Mouse (Mus musculus) liver, adult 2 months (tissue): Measurements from ENCODE around the gene Sdc3. TPM values are rescaled to one million over a fixed set of nuclear protein-coding genes. Genes with fewer than 3 reads are reported as not detected.

Experiments
- DNase-seq: peaks from one replicate; pipeline ENCODE4 v3.0.0-alpha.2; 2011; ENCODE audit warnings: low read depth, low spot score; ENCODE audit errors: extremely low read depth
- H3K27ac ChIP-seq: fragments of 200-500 bp; replicated peaks from 2 replicates; pipeline ENCODE4 v1.5.1; 2012; ENCODE audit warnings: low read depth, mild to moderate bottlenecking, control low read depth, inconsistent platforms, low read length; ENCODE audit not compliant: insufficient read depth
- H3K27me3 ChIP-seq: fragments of 200-500 bp; 2 replicates; pipeline ENCODE4 v1.6.1; 2012; ENCODE audit warnings: mild to moderate bottlenecking, moderate library complexity, low read length, inconsistent platforms; ENCODE audit not compliant: control insufficient read depth, insufficient read depth
- H3K36me3 ChIP-seq: fragments of 200-500 bp; 2 replicates; pipeline ENCODE4 v1.6.1; 2012; ENCODE audit warnings: low read length, inconsistent platforms; ENCODE audit not compliant: control insufficient read depth, insufficient read depth
- H3K4me1 ChIP-seq: fragments of 200-500 bp; 2 replicates; pipeline ENCODE4 v1.6.1; 2011; ENCODE audit warnings: low read length; ENCODE audit not compliant: control insufficient read depth, insufficient read depth
- H3K4me3 ChIP-seq: fragments of 200-500 bp; 2 replicates; pipeline ENCODE4 v1.5.1; 2011; ENCODE audit warnings: low read depth, mild to moderate bottlenecking, control low read depth, low read length, moderate library complexity; ENCODE audit not compliant: insufficient read depth
- H3K79me2 ChIP-seq: fragments of 200-500 bp; 2 replicates; pipeline ENCODE4 v1.6.1; 2012; ENCODE audit warnings: inconsistent platforms, mild to moderate bottlenecking, low read length, moderate library complexity; ENCODE audit not compliant: control insufficient read depth, insufficient read depth
- H3K9ac ChIP-seq: fragments of 200-500 bp; 2 replicates; pipeline ENCODE4 v1.6.1; 2012; ENCODE audit warnings: low read depth, mild to moderate bottlenecking, control low read depth, inconsistent platforms, low read length
- CTCF ChIP-seq: fragments of 200-500 bp; IDR thresholded peaks from 2 replicates; pipeline ENCODE4 v1.5.1; 2011; ENCODE audit warnings: low read depth, low read length, control low read depth
- POLR2A ChIP-seq: fragments of 200-500 bp; IDR thresholded peaks from 2 replicates; pipeline ENCODE4 v1.6.1; 2011; ENCODE audit warnings: low read length, control low read depth; ENCODE audit not compliant: insufficient read depth; ENCODE audit errors: extremely low read depth
- WGBS: fragments of 180-500 bp; shearing (Covaris S2); methylation state at CpG from one replicate; pipeline ENCODE4 v1.1.7; 2018; 5-methylcytosine and 5-hydroxymethylcytosine counted together
- polyA plus RNA-seq: library from polyadenylated mRNA; depleted of rRNA; stranded (reverse); fragments of >200 nt; gene quantifications from 2 replicates; pipeline ENCODE4 v1.2.3, GENCODE M21; 2012
- total RNA-seq: library from RNA; depleted of rRNA; stranded (reverse); fragments of >200 nt; gene quantifications from 2 replicates; pipeline ENCODE4 v1.2.3, GENCODE M21; 2014

Gene Sdc3
- total and polyA plus RNA-seq, 2 experiments, result 11.1 to 37.1 TPM

GRCm38 (mm10) chr4:130860902-130861652 lies 68.7 kb downstream of the Sdc3 start:
- Histone ChIP-seq H3K79me2 (no peaks in the 10 kb centered on the region), H3K36me3 (no peaks in the 10 kb centered on the region), H3K4me3 (no peak overlapping the region), H3K9ac (no peak overlapping the region), H3K4me1 (no peaks in the 10 kb centered on the region), H3K27me3 (no peaks in the 10 kb centered on the region), H3K27ac (no peak overlapping the region)
- TF ChIP-seq CTCF (no peak), POLR2A (no peak)
- WGBS, result 52% methylated on average over 15 of the region's 15 CpGs
- DNase-seq, result no peak

- WGBS, result 5% methylated on average over 30 of the region's 30 CpGs
- H3K9ac ChIP-seq, result no peak overlapping the region
- no peak for TF ChIP-seq POLR2A
- TF ChIP-seq CTCF, result no peak
- DNase-seq, result no peak
- H3K79me2 ChIP-seq, result no peaks in the 10 kb centered on the region
- H3K36me3 ChIP-seq, result no peaks in the 10 kb centered on the region
- no peaks in the 10 kb centered on the region for H3K4me1 ChIP-seq
- H3K27me3 ChIP-seq, result no peaks in the 10 kb centered on the region
- peak overlapping the region; percentile 2; the same call in 1 of the 2 replicates for H3K4me3 ChIP-seq
- H3K27ac ChIP-seq, result no peak overlapping the region
These were observed 69.4 kb downstream of the Sdc3 start for GRCm38 (mm10) chr4:130861653-130862208.

- DNase-seq, result no peak
- H3K4me1 ChIP-seq, result no peaks in the 10 kb centered on the region
- WGBS, result 69% methylated on average over 5 of the region's 5 CpGs
- H3K27me3 ChIP-seq, result no peaks in the 10 kb centered on the region
- H3K36me3 ChIP-seq, result no peaks in the 10 kb centered on the region
- no peaks in the 10 kb centered on the region for H3K79me2 ChIP-seq
- no peak overlapping the region for H3K27ac ChIP-seq
- TF ChIP-seq POLR2A (no peak), CTCF (no peak)
- H3K9ac ChIP-seq, result no peak overlapping the region
- H3K4me3 ChIP-seq, result no peak overlapping the region
These were observed 70.2 kb downstream of the Sdc3 start for GRCm38 (mm10) chr4:130862538-130862937.

GRCm38 (mm10) chr4:130865460-130865859 lies 73.1 kb downstream of the Sdc3 start:
- H3K4me3 ChIP-seq, result no peak overlapping the region
- H3K27ac ChIP-seq, result no peak overlapping the region
- H3K27me3 ChIP-seq, result no peaks in the 10 kb centered on the region
- TF ChIP-seq CTCF (no peak), POLR2A (no peak)
- no peaks in the 10 kb centered on the region for H3K4me1 ChIP-seq
- no peak for DNase-seq
- 53% methylated on average over 7 of the region's 9 CpGs for WGBS
- H3K79me2 ChIP-seq, result no peaks in the 10 kb centered on the region
- no peak overlapping the region for H3K9ac ChIP-seq
- H3K36me3 ChIP-seq, result no peaks in the 10 kb centered on the region

- no peak overlapping the region for H3K27ac ChIP-seq
- no peak overlapping the region for H3K4me3 ChIP-seq
- DNase-seq, result no peak
- TF ChIP-seq POLR2A (no peak), CTCF (no peak)
- H3K27me3 ChIP-seq, result no peaks in the 10 kb centered on the region
- whole genome bisulfite sequencing, result 46% methylated on average over 8 of the region's 8 CpGs
- H3K9ac ChIP-seq, result no peak overlapping the region
- H3K79me2 ChIP-seq, result no peaks in the 10 kb centered on the region
- no peaks in the 10 kb centered on the region for H3K36me3 ChIP-seq
- H3K4me1 ChIP-seq, result no peaks in the 10 kb centered on the region
These were observed 73.6 kb downstream of the Sdc3 start for GRCm38 (mm10) chr4:130865901-130866371.

GRCm38 (mm10) chr4:130867940-130868339 lies 75.6 kb downstream of the Sdc3 start:
- Histone ChIP-seq H3K36me3 (no peaks in the 10 kb centered on the region), H3K9ac (no peak overlapping the region)

More at GRCm38 (mm10) chr4:130867940-130868339, 75.6 kb downstream of the Sdc3 start:
- no peak for TF ChIP-seq POLR2A
- TF ChIP-seq CTCF, result no peak
- no peak overlapping the region for H3K27ac ChIP-seq
- H3K4me1 ChIP-seq, result no peaks in the 10 kb centered on the region
- H3K79me2 ChIP-seq, result no peaks in the 10 kb centered on the region
- H3K27me3 ChIP-seq, result no peaks in the 10 kb centered on the region
- no peak for DNase-seq
- WGBS, result 53% methylated on average over 6 of the region's 6 CpGs
- no peak overlapping the region for H3K4me3 ChIP-seq
